Mouse (Mus musculus) adrenal gland, adult (tissue): Measurements from ENCODE around the gene Drc7.

Experiments
- DNase-seq, 2 experiments: peaks; one replicate each; pipeline ENCODE4 v3.0.0; 2022 to 2023; ENCODE audit warnings: low spot score in 1 of 2; ENCODE audit not compliant: inconsistent age in 2 of 2

Drc7 gene

GRCm38 (mm10) chr8:95058661-95059060, 3.8 kb downstream of the Drc7 start:
- no peak for DNase-seq

DNA sequence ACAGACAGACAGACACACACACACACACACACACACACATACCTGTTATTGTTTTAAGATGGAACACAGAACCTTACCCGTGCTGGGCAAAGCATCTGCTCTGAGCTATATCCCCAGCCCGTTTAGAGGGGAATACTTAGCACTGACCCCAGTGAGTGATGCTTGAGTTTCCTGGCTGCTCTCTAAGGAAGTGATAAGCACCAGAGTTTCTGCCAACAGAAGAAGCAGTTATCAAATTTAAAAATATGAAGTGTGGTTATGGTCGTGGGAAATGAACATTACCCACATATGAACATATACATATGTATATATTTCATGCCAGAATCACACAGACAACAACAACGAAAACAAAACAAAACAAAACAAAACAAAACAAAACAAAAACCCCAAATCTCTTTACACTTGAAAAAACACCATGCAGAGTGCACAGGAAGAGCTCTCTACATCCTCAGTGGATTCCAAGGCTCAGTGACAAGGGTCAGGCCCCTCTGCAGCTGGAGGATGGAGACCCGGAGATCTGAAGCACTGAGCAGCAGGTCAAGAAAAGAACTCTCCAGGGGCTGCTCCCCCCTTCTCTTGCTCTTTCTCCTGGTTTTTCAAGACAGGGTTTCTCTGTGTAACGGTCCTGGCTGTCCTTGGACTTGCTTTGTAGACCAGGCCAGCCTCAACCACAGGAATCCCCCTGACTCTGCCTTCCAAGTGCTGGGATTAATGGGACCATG, 5.1 kb downstream of the Drc7 start:
- DNase-seq: no peak

DNA sequence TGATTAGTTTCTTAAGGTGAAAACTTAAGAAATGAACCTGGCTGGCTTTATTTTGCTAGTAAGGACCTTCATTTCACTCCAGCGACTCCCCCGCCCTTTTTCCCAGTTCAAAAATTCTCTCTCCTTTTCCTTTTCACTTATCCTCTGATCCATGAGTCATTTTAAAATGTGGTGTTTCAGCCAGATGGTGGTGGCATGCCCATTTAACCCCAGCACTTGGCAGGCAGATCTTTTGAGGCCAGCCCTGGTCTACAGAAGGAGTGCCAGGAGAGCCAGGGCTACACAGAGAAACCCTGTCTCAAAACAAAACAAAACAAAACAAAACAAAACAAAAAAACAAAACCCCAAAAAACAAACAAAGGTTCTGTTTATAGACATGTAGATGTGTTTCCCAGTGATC, 9.6 kb downstream of the Drc7 start:
- DNase-seq: no peak

DNA sequence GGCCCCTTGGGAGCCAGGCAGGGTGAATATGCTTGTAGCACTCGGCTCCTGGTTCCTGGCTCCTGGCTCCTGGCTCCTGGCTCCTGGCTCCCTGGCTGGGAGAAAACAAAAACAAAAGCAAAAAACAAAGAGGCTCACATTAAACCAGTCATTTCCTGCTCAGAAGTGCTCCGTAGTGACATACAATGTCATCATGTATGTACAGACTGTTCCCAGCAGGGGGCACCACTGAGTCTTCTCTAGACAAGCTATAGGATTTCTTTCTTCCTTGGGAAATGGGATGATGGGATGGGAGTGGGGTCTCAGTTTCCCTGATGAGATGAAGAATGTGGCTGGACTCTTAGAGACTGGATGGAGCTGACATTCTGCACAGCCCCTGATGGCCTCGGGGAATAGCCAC, 12.7 kb downstream of the Drc7 start:
- DNase-seq: peak; percentile 61 to 85

DNA sequence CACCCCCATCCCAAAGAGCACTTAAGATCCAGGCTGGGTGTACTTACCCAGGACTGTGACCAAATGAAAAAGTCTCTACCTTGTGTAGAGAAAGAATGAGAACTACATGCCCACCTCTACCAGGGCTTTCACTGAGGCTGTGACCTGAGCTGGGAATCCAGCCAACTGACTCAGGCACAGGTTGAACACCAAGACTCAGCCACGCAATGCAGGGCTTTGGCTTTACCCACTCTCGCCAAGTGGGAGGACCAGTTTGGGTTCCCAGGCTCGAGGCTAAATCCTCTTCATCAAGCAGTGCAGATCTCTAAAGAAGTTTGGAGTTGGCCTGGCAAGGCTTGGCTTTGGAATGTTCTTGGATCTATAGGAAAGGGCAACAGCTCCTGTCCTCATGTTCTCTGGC, 20.6 kb downstream of the Drc7 start:
- no peak for DNase-seq

GRCm38 (mm10) chr8:95076151-95076550, 21.2 kb downstream of the Drc7 start:
- DNase-seq: peak in 1 of 2 experiments; percentile 66

DNA sequence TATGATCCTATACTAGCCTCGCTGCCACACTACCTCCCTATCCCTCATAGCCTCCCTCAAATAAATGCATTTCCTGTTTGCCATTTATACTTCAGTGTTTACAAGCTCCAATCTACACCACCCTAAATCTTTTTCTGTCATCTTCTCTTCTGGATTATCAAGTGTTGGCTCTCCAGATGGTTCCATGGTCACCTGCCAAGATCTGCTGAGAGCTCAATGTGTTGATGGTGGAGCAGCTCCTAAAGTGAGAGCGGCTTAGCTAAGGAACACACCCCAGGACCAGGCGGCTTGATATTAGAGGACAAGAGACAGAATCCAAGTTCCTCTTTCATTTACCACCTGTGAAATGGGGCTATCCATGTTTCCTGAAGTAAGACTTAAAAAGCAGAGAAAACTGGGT, 23.2 kb downstream of the Drc7 start:
- no peak for DNase-seq

DNA sequence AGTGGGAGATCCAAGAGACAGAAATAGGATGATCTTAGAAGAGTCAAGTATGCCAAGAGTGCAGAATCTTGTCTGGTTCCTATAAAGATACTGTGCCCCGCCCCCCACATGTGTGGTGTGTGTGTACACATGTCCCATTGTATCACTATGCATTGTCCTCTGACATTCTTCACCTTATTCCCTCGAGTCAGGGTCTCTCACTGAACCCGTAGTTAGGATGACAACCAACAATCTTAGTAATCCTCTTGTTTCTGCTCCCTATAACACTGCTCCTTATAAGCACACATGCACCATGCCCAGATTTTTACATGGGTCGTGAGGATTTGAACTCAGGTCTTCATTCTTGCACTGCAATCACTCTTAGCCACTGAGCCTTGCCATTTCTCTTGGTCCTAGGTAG, 24.4 kb downstream of the Drc7 start:
- DNase-seq: peak in 1 of 2 experiments; percentile 27

DNA sequence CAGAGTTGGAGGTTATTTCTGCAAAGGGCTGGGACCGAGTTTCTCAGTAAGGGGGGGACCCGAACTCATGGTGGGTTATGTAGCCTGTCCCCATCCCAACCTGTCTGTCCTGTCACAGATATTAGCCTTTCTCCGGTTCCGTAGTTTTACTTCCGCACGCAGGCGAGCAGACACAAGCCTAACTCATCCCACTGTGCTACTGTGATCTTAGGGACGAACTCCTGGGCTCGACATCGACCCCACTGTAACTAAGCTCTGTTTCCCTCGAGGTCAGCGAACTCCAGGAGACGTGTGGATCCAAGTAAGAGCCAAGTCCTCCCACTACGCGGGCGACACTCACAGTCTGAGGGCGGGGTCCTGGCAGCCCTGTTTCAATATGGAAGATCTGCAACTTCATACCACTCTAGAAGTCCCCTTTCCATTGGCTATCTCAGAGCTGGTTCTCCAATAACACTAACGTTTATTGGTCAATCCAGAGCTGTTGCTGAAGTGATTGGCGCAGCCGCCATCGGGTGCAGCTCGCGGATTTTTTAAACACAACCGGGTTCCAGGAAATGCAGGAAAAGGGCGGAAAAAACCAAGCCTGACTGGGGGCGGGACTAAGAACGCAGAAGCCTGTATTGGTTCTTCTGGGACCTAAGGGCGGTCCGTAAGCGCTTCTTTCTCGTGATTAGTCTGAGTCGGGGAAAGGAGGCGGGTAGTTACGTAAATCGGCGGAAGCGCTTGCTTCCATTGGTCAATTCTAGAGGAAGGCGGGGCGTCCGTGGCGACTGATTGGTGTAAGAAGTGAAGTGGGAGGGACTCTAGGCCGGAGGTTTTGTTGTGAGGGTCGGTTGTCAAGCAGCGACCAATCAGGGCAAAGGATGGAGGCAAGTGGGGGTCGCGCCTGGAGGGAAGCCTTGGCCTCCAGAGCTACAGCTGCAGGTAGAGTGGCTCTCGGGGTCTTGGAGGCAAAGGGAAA, 25.8 kb downstream of the Drc7 start, which contains the start of gene Katnb1:
TSS of gene Katnb1 (plus strand) at position 806 of the 961 bp plus-strand sequence.
- DNase-seq: peak; percentile 99

GRCm38 (mm10) chr8:95081650-95082049, 26.7 kb downstream of the Drc7 start:
- DNase-seq: peak in 1 of 2 experiments; percentile 47

- DNase-seq: no peak
These were observed 29.4 kb downstream of the Drc7 start for GRCm38 (mm10) chr8:95084261-95084660.

GRCm38 (mm10) chr8:95084744-95085431, 30.0 kb downstream of the Drc7 start:
- DNase-seq: no peak

DNA sequence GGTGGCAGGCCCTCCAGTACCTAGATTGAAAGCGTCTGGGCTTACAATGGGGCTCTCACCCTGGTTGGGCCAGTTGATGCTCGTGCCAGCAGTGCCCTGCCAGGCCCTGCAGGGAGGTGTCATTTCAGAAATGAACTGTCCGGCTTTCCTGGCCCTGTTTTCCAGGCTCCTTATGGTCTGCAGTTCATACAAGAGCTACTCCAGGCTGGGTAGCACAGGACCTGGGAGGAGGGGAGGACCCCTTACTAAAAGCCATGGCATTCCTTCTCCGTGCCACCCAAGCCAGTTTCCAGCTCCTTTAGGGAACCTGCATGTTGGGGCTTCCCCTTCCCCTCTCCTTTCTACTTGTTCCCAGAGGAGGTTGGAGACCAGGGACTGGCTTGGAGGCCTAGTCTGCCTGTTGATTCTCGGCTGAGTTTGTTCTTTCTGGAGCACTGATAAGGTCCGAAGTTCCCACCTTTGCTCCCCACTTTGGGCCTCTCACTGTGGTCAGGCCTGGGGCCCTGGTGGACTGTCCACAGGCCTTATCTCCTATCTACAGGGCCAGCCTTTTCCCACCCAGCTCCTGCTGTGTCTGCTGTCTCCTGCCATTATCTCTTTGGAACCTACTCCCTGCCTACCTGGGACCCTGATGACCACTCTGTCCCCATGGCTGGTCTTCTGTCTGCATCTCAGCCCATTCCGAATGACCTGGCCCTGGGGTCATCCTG, 30.7 kb downstream of the Drc7 start:
- DNase-seq: no peak

DNA sequence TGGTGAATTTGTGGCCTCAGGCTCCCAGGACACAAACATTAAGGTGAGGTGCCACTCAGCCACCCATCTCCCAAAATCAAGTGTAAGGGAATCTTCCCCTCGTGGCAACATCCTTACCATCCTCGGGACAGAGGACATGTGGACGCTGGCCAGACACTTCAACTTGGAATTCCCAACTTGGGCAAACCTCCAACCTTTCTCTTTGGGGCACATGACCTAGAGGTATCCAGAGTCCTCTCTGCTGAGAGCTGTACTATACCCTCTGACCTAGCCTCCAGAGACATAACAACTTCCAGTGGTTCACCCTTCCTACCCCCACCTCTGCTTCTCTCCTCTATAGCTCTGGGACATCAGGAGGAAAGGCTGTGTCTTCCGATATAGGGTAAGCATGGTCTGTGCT, 38.7 kb downstream of the Drc7 start:
- no peak for DNase-seq

- DNase-seq: peak; percentile 86 to 95
These were observed 44.1 kb downstream of the Drc7 start for GRCm38 (mm10) chr8:95099009-95099408.

DNA sequence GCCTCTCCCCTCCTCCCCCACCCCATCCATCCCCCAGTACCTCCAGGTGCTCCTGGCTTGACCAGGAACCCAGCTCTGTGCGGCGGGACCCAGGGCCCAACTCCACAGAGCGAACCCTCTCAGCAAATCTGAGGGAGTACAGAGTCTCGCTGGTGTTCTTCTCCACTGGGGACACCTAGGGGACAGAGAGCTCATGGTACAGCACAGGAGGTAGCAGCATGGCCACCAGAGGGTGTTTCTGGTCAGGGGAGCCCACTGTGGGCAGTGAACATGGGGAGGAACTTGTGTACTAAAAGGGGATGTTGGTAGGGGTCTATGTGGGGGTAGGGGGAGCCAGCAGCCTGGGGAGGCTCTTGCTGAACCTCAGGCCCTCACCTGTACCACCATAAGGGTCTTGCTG, 47.1 kb downstream of the Drc7 start:
- no peak for DNase-seq

GRCm38 (mm10) chr8:95107306-95107705, 52.4 kb downstream of the Drc7 start:
- no peak for DNase-seq

- DNase-seq: no peak
These were observed 57.7 kb downstream of the Drc7 start for GRCm38 (mm10) chr8:95112594-95112993.

DNA sequence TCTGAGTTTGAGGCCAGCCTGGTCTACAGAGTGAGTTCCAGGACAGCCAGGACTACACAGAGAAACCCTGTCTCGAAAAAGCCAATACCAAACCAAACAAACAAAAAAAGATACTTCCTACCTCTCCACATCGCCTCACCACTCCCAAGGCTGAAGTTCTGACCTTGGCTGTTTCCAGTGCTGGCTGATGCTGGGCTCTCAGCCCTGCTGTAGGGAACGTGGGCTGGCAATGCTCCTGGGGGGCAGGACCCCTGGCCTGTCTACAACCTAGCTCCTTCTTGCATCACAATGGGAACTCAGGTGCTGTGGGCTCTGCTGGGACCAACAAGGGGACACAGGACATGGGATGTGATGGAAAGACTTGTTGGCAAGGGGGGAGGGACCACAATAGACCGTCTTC, 58.2 kb downstream of the Drc7 start:
- peak; percentile 55 to 78 for DNase-seq

GRCm38 (mm10) chr8:95113750-95114149, 58.8 kb downstream of the Drc7 start:
- peak in 1 of 2 experiments; percentile 73 for DNase-seq

DNA sequence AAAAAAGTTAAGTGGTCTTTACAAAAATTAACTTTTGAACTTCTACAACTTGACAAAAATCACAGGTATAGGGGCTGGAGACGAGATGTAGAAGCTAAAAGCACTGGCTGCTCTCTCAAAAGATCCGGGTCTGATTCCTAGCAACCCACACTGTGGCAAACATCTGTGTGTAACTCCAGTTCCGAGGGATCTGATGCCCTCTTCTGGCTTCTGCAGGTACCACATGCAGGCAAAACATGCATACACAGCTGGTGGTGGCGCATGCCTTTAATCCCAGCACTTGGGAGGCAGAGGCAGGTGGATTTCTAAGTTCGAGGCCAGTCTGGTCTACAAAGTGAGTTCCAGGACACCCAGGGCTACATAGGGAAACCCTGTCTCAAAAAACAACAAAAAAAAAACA, 68.6 kb downstream of the Drc7 start:
- DNase-seq: no peak
